Mouse (Mus musculus) telencephalon, adult 2 months (tissue): ENCODE measurements around the gene Casc3.

Source experiments
- DNase-seq: peaks from one replicate; pipeline ENCODE4 v3.0.0-alpha.2; 2011; ENCODE audit warnings: low read depth, low spot score

Casc3 gene

GRCm38 (mm10) chr11:98835725-98836124 is 31.0 kb downstream of the Casc3 start:
- no peak for DNase-seq

GRCm38 (mm10) chr11:98836128-98836527 is 31.4 kb downstream of the Casc3 start:
- DNase-seq: no peak

- DNase-seq: peak; percentile 43
These were observed 32.0 kb downstream of the Casc3 start, which contains the start of gene Rapgefl1 for GRCm38 (mm10) chr11:98836651-98837141. Rapgefl1 (plus strand) TSS chr11:98836785.

- no peak for DNase-seq
These were observed 32.6 kb downstream of the Casc3 start for GRCm38 (mm10) chr11:98837231-98837704.

- no peak for DNase-seq
These were observed 33.2 kb downstream of the Casc3 start for GRCm38 (mm10) chr11:98837917-98838316.

- DNase-seq: peak; percentile 71
These were observed 33.8 kb downstream of the Casc3 start for GRCm38 (mm10) chr11:98838512-98838911.

GRCm38 (mm10) chr11:98839402-98839801 is 34.7 kb downstream of the Casc3 start:
- no peak for DNase-seq

GRCm38 (mm10) chr11:98839897-98840296 is 35.2 kb downstream of the Casc3 start:
- no peak for DNase-seq

GRCm38 (mm10) chr11:98846016-98846415 is 41.3 kb downstream of the Casc3 start:
- DNase-seq: no peak

- no peak for DNase-seq
These were observed 42.3 kb downstream of the Casc3 start for GRCm38 (mm10) chr11:98846865-98847604.

GRCm38 (mm10) chr11:98849196-98849894 is 44.6 kb downstream of the Casc3 start:
- DNase-seq: no peak

GRCm38 (mm10) chr11:98850100-98851093 is 45.7 kb downstream of the Casc3 start:
- DNase-seq: no peak

GRCm38 (mm10) chr11:98854116-98854515 is 49.4 kb downstream of the Casc3 start:
- DNase-seq: no peak

GRCm38 (mm10) chr11:98854659-98855058 is 50.0 kb downstream of the Casc3 start:
- DNase-seq: no peak

- DNase-seq: peak; percentile 63
These were observed 54.3 kb downstream of the Casc3 start for GRCm38 (mm10) chr11:98858759-98859731.

- peak; percentile 93 for DNase-seq
These were observed 58.5 kb downstream of the Casc3 start, which contains the start of gene Wipf2 for GRCm38 (mm10) chr11:98863028-98863750. Wipf2 (plus strand) TSS chr11:98863638.

GRCm38 (mm10) chr11:98863751-98864429 is 59.2 kb downstream of the Casc3 start:
- peak; percentile 74 for DNase-seq

GRCm38 (mm10) chr11:98867293-98867692 is 62.6 kb downstream of the Casc3 start:
- no peak for DNase-seq

GRCm38 (mm10) chr11:98869906-98870305 is 65.2 kb downstream of the Casc3 start:
- no peak for DNase-seq
